Mouse (Mus musculus) embryo, embryonic 11.5 days (tissue): ENCODE measurements at regions not wholly inside any gene's neighbourhood (a gene's known extent, or its start where the extent isn't known, plus 50 kb on each side); places are given as distances from the start of the nearest gene placed in this dataset.
"Not testable (repeated sequence)": the region's sequence is repeated elsewhere in the genome, so short reads cannot be mapped to it uniquely, and the experiment has no call there.

Source experiments
- DNase-seq: peaks from one replicate; pipeline ENCODE4 v3.0.0-alpha.2; 2012; ENCODE audit warnings: low read depth, low spot score

GRCm38 (mm10) chr3:18522562-18522961 lies 574.4 kb downstream of the Cypt12 start:
- peak; percentile 4 for DNase-seq

GRCm38 (mm10) chr3:18524011-18524410 lies 575.8 kb downstream of the Cypt12 start:
- DNase-seq, result no peak

DNA sequence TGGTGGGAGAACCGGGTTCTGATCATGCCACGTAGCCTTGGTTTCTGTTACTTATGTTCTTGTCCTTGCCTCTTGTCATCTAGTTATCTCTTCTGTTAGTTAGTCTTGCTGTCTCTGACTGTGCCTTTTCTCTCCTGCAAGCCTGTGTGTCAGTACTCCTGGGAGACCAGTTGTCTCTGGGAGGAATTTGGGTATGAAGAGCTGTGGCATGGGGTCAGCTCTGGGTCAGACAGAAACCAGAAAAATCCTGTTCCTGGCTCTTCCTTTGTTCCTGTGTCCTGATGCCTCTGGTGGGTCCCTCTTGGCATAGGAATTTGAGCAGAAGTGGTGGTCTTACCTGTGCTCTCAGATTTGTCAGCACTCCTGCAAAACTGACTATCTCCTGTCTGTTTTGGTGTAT lies 609.0 kb downstream of the Cypt12 start:
- no peak for DNase-seq

DNA sequence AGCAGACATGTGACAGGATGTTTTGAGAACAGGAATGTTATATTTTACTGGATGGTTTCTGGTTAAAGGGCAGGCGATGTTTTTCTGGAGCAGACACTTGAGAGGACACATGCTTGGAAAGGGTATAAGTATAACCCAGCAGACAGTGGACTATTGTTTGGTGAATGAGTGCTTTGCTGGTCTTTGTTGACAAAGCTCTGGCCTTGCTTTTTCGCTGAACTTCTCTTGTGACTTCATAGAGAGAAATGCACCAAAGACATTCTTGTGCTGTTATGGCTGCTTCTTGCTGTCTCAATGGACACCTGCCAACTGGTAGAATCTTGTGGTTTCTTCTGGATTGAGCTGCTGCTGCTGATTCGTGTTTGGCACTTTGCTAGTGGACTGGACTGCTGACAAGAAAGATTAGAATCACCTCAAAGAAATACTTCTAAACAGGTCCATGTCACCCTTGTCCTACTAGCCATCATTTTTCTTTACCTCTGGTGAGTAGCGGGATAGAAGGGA lies 612.1 kb downstream of the Cypt12 start:
- no peak for DNase-seq

DNA sequence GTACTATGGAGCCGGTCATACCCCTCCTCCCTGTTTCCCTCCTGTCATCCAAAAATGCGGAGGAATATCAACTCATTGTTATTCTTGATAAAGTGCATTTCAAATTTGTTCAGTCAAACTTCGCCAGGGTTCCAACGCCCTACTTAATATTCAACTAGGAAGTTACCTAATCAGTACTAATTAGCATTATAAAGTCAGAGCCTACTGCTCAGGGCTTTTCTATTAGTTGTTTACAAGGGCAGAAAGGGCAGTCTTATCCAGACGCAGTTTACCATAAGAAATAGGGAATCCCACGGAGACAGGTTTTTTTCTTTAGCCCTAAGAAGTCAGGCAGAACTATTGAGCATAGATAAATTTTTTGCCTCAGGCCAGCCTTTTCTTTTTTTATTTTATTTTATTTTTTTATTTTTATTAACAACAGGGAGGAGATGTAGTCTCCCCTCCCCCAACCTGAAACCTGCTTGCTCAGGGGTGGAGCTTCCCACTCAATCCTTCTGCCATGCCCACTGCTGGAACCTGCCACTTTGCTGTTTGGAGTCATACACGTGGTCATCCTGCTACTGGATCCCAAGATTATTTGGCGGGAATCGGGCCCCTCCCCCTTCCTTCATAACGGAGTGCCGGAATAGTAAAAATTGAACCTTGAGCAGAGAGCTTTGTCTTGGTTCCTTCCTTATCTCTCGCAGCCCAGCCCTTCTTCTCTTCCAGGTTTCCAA lies 632.9 kb downstream of the Cypt12 start:
- not testable (repeated sequence) for DNase-seq

GRCm38 (mm10) chr3:18620608-18621007 lies 672.4 kb downstream of the Cypt12 start:
- DNase-seq, result no peak

DNA sequence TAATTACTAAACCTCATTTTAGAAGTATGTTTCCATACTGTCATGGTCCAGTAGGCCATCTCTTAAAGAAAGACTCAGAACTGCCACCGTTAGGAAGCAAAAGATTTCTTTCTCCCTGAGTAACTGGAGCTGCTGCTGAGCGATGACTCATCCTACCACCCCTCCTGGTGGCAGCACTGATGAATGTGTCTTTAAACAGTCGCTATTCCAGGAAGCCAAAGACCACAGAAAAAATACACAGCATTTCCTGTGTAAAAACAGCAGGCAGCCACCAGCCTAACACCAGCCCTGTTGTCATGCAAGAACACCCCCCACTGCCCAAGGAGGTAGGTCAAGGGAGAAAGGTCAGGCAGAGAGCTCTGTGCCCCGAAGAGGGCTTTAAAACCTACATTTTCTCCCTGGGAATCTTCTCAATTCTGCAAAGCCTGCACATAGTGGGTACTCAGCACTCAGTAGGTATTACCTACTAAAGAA lies 675.7 kb downstream of the Cypt12 start:
- peak; percentile 48 for DNase-seq

DNA sequence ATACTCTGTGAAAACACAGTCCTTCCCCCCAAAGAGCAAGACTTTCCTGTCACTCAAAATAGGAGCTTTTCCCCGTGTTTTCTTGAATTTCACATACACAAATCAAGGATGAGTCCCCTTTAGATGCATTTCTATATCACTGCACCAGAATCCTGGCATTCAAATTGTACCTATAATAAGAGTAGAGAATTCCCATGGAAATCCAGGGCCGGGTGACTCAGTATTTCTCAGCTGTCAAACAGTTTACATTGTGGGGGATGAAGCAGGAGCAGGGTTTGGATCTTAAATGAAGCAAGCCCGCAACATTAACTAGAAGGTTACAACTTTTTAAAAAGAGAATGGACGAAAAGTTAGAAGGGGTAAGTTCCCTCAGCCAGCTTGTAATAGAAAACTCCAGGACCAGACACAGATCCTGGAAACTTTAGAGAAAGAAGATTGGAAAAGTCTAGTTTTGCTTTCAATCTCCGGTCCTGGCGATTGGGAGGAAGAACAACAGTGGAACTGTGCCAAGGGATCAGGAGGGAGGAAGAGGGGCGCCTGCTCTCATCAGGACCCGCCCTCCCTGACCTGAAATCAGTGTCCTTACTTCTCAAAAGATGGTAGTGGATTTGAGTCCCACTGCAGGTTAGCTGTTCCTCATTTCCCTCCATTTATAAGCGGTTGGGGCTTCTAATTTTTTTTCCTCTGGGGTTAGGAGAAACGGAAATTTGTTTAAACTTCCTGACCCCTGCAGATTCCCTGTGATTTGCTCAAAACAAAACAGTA lies 676.4 kb downstream of the Cypt12 start:
- DNase-seq, result no peak

DNA sequence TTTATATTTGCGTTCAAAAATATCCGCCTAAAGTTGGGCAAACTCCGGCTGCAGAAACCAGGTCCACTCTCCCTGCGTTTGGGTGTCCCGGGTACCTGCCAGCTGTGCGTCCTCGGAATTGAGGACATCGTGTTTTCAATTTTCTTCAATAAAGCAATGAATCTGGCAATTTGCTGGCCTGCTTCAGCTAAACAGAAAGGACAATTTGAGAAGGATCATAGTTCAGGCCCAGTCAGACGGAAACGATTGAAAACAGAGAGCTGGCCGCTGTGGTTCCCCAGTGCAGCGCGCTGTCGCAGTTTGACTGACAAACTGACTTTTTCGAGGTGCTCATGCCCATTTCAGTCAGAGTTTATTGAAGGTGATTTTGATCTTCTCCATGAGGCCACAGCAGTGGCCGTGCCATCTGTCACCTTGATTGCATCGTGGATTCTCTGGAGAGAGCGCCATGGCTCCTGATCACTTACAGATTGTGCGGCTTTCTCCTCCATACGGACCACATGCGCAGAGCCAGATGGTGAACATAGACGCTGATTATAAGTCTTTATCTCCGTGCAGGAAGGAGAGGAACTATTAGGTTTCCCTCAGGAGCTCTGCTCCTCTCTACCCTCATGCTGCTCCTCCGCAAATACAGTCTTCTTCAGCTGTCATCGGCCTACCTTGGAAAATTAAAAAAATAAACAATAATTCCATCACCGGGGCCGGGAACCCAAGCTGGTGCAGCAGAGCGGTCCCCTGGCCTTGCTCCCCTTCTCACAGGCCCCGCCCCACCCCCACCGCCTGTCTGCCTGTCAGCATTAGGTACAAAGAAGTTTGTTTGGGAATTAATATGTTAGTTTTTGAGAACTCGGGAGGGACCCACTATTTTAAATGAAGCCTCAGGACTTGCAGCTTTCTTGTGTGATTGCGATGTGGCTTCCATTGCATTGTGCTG lies 677.5 kb downstream of the Cypt12 start:
- peak; percentile 52 for DNase-seq

DNA sequence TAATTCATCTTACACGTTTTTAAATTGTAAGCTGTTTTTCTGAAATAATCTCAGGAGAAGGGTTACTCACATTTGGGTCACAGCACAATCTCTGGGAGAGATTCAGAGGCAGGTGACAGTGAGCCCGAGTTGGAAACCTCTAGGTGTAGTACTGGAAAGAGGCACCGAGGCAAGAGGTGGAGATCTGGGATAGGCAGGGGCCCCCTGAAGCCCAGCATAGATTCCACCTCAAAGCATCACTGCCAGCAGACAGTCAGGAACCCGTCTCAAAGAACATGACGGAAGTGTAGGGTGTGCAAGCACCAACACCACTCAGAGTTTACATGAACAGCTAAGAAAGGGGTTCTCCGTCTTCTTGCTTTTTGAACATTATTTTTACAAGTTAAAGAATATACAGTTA lies 678.2 kb downstream of the Cypt12 start:
- DNase-seq, result no peak

GRCm38 (mm10) chr3:18626820-18627219 lies 678.6 kb downstream of the Cypt12 start:
- no peak for DNase-seq

DNA sequence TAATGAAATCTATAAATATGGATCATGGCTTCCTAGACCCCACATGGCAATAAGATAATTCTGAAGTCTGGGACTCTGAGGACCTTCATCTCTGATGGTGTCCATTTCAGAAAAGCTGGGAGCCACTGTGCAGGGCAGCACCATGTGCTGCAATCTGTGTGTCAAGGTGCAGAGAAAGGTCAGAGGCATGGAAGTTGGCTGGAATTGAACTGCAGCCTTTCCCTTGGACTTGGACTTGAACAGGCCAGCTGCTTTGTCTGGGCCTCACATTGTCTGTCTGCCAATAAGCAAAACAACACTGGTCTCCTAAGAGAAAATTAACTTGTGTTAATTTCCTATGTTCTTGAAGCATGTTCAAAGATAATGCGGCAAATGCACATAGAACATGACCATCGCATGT lies 681.0 kb downstream of the Cypt12 start:
- DNase-seq, result no peak

DNA sequence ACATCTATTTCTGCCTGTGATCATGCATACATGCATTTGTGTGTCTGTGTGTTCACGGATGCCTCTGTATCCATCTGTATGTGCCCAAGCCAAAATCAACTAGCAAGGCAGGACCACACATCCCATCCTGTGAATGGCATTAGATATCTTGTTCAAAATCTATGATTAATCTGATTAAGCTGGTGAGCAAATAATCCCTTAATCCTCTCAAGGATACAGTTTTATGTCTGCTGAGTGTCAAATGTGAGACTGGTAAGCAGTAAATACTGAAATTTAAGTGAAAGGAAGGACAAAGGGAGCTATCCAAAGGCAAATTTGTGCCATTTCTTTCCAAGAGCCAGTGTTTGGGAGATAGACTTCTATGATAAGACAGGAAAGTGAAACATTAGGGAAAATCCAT lies 683.4 kb downstream of the Cypt12 start:
- DNase-seq, result no peak

DNA sequence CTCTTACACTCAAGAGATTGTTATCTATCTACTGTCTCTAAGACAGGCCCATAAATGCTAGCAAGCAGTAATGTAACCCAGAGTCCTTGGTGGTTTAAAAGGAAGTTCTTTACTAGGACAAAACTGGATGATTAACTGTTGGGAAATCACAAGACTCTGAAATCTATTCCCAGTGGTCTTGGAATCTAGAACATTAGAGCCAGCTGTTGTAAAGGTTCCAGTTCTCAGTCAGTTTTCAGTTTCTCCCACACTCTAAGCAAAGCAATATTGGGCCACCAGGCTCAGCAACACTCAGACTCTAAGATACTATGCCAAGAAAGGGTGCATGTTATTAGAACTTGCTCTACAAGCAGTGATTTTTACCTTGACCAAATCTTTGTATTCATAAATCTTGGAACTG lies 686.6 kb downstream of the Cypt12 start:
- DNase-seq, result no peak

DNA sequence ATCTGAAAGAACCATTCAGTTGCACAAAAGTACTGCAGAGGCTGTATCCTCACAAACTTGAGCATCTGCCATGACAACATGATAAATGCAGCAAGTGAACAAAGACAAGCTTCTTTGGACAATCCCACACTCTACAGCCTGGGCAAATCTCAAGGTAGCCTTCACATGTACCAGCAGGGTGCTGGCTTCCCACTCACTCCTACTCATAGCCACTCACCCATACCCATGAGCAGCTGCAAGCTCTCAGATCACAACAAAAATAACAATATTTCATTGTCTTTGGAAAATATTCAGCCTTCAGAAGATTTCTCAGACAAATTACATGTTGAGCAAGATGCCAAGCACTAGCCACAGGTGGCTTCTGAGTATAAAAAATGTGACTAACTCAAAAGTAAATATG lies 689.3 kb downstream of the Cypt12 start:
- no peak for DNase-seq

DNA sequence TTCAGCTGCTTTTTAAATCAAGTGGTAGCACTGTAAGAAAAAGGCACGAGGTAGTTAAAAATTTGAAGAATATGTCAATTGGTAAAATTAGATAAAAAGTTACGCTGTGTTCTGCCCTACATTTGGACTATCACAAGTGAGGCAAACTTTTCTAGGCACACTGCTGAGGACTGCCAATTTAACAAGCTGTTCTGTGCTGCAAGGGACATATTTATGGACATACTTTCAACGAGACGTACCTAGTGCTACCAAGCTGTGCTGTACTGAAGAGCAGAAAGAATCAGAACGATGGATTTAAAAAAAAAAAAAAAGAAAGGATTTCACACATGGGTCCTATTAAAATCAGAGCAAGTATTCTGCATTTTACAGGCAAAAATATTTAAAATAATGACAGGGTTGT lies 692.1 kb downstream of the Cypt12 start:
- no peak for DNase-seq

- DNase-seq, result no peak
Observed at GRCm38 (mm10) chr3:18641688-18642087, 693.5 kb downstream of the Cypt12 start.

DNA sequence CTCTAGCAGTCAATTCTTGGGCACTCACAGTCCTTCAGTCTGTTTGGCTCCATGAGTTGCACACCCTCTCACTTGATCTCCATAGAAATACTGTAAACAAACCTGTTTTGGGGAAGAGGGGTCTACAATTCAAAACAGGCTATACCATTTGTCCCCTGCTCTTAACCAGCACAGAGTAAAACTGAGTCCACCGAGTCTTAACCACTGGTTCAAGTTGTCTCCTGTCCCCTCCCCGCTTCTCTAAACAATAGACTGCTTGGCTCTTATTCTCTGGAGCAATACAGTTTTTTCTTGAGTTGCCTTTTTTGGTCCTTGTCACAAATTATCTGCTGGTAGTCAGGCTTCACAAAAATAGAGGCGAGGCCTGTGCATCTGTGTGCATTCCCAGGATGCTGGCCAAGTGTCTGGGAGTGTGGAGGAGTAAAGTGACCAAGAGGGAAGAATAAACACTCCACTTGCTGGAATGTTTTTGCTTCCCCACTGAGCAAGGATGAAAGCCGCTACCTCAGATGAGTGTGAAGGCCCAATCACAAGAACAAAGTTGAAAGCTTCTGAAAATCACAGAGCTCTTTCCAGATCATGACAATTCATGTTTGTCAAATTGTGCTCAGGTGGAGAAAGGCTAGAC lies 695.3 kb downstream of the Cypt12 start:
- no peak for DNase-seq

DNA sequence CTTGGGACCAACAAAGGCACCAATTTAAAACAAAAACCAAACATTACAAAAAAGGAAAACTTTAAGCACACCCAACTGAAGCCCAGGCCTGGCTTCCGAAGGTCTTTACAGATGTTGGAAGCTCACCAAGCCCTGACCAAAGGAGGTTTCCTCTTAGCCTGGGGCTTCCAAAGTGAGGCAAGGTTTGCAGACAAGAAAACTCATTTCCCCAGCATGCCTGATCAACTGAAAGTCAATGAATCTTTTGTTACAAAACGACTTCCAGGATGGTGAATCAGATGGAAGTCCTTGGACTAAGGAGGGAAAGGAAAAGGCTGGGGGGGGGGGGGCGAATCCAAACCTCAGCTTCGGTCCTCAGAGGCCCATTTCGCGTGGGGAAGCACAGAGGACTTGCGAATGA lies 697.3 kb downstream of the Cypt12 start:
- DNase-seq, result no peak

DNA sequence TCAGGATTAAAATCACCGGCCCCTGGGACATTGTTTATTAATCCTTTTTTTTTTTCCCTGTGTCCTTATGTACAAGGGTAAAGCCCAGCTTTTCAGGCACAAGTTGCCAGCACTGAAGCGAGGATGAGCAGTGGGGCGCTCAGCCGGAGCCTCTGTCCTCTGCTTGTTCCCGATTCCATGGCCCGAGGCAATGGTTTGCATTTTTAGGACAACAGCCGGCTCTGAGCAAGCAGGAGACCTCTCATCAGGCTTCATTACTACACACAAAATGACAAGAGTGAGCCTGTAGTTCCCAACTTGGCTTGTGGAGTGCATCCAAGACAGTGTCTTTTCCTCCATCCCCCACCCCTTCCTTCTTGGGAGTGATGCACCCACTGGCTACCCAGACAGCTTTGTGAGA lies 697.7 kb downstream of the Cypt12 start:
- no peak for DNase-seq

DNA sequence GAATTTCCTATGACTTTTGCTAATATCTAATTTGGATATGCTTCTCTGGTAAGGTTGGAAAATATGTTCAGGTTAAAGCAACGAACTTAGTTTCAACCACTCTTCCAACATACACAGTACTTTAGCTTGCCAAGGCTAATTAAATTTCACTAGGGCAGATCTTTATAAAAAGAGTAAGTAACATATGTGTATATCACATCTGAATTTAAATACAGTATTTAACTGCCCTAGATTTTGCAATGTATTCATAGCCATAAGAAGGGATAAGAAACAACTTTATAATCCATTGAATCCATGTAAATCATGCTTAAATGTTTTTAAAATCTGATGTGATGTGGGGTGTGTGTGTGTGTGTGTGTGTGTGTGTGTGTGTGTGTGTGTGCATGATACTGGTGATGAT lies 705.3 kb downstream of the Cypt12 start:
- no peak for DNase-seq
